Mouse (Mus musculus) embryo, embryonic 10 days (tissue): ENCODE data around the gene Cirbp.
A peak's percentile ranks its signal among the peaks of the same experiment; 100 is the strongest.
"Not testable (repeated sequence)": the region's sequence is repeated elsewhere in the genome, so short reads cannot be mapped to it uniquely, and the experiment has no call there.

ENCODE experiments used
- DNase-seq: peaks from one replicate; pipeline ENCODE4 v3.0.0-alpha.2; 2015; ENCODE audit warnings: low spot score

The Cirbp gene

DNA sequence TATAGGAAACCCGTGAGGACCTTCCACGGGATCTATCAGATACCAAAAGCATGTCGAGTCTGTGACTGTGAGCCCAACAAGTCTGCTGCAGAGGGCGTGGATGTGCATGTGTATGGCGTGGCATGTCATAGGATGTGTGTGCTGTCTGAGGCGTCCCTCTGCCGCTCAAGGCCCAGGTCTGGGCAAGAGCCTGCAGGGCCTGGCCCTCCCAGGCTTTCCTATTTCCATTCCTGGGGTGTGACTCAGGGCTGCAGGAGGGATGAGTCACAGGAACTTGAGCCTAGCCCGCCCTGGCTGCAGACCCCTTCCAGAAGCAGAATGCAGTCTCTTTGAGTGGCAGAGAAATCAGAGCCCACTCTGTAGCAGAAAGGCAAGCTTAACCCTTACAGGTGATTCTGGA, 2.1 kb upstream of the Cirbp start:
- no peak for DNase-seq

- no peak for DNase-seq
Observed at GRCm38 (mm10) chr10:80164161-80164997, 1.4 kb upstream of the Cirbp start.

GRCm38 (mm10) chr10:80164998-80165344, 814 bp upstream of the Cirbp start:
- peak; percentile 100 for DNase-seq

DNA sequence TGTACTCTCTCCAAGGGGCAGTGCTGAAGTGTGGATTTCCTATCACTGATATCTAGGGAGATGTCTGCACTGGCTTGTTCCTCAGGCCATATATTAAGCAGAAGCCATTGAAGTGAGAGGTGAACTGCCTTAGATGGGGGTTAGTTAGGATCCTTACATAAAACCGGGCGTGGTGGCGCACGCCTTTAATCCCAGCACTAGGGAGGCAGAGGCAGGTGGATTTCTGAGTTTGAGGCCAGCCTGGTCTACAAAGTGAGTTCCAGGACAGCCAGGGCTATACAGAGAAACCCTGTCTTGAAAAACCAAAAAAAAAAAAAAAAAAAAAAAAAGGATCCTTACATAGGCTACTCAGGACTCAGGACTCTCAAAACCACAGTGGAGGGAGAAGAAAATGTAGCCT, 351 bp downstream of the Cirbp start:
- DNase-seq = not testable (repeated sequence)

- peak; percentile 99 for DNase-seq
Observed at GRCm38 (mm10) chr10:80167460-80168037, 1.8 kb downstream of the Cirbp start.

GRCm38 (mm10) chr10:80168038-80168661, 2.4 kb downstream of the Cirbp start:
- DNase-seq = peak; percentile 96

DNA sequence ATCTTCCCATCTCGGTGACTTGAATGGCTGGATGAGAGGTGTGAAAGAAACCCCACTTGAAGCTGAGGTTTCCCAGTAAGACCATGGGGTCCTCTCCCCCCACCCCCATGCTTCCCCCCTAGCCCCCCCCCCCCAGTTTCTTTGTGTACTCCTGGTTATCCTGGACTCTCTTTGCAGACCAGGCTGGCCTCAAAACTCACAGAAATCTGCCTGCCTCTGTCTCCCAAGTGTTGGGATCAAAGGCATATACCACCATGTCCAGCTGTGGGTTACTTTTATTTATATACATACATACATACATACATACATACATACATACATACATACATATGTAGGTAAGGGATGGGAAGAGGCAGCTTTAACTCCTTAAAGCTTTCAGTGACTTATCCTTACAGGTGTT, 3.3 kb downstream of the Cirbp start:
- no peak for DNase-seq

DNA sequence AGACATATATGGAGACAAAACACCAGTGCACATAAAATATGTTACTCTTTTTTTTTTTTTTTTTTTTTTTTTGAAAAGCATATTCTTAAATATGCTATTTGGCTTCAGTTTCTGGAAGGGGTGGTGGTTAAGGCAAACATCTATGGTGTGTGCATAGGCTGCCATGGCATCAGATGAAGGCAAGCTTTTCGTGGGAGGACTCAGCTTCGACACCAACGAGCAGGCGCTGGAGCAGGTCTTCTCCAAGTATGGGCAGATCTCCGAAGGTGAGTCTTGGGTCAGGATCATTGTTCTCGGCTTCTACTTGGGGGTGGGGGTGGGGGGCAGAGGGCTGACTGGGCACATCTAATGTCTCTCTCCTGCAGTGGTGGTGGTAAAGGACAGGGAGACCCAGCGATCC, 3.9 kb downstream of the Cirbp start:
- no peak for DNase-seq

GRCm38 (mm10) chr10:80170052-80170451, 4.3 kb downstream of the Cirbp start:
- DNase-seq = no peak

GRCm38 (mm10) chr10:80170601-80171021, 4.8 kb downstream of the Cirbp start:
- no peak for DNase-seq

DNA sequence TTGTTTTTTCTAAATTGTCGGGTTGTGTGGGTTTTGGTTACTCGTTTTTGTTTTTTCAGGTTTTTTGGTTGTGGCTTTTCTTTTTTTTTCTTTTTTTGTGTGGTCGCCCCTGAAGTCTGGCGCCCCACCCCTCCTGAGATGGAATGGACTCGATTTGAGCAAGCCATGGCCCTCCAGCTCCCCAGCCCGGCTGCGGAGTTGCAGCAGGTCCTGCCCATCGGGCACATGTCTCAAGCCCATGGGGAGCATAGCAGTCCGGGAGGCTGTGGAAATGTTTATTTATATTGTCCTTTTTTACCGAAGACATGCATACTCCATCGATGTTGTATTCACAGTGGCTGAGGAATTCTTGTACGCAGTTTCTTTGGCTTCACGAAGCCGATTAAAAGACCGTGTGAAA, 5.5 kb downstream of the Cirbp start:
- DNase-seq = no peak

GRCm38 (mm10) chr10:80171760-80172526, 6.2 kb downstream of the Cirbp start:
- no peak for DNase-seq

DNA sequence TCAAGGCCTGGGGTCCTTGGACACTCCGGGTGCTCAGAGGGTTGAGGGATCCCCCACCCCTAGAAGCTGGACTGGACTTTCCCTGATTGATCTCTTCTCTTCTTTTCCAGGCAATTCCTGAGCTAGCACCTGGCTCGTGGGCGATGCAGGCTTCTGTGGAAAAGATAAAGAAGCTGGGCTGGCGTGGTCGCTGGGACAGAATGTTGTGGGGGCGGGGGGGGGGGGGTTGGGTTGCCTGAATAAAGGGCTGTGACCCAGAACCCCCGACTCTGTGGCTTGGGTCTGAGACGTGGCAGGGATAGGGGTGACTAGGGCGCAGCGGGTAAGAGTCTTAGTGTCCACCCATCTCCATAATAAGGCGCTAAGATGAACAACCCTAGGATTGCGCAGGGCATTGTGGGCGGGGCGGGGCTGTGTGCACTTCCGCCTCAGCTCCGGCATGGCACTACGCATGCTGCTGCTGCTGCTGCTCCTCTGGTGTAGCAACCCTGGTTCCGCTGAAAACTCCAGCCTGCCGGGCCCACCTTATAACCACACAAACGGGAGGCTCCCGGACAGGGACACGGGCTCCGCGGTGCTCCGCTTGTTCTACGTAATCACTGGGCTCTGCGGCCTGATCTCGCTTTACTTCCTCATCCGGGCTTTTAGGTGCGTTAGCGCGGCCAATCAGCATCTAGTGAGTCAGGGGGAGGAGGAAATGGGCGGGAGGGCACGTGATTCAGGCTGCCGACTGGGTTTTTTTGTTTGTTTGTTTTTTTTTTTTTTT, 6.9 kb downstream of the Cirbp start, which contains the start of gene 1600002K03Rik:
Gene 1600002K03Rik (plus strand): TSS at position 418 of the 766 bp plus-strand sequence.
- peak; percentile 92 for DNase-seq

DNA sequence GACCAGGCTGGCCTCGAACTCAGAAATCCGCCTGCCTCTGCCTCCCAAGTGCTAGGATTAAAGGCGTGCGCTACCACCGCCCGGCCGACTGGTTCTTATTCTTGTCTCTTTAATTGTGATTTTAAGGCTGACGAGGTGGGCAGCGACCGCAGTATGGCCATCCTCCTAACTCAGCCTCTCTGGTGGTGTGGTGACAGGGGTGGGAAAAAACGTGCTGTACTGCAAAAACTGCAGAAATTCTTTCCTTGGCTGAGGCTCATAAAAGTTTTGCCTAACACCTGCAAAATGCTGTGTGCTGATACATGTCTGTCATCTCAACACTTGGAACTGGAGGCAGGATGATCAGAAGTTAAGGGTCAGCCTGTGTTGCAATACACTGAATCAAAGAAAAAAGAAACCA, 7.6 kb downstream of the Cirbp start:
- DNase-seq = no peak

DNA sequence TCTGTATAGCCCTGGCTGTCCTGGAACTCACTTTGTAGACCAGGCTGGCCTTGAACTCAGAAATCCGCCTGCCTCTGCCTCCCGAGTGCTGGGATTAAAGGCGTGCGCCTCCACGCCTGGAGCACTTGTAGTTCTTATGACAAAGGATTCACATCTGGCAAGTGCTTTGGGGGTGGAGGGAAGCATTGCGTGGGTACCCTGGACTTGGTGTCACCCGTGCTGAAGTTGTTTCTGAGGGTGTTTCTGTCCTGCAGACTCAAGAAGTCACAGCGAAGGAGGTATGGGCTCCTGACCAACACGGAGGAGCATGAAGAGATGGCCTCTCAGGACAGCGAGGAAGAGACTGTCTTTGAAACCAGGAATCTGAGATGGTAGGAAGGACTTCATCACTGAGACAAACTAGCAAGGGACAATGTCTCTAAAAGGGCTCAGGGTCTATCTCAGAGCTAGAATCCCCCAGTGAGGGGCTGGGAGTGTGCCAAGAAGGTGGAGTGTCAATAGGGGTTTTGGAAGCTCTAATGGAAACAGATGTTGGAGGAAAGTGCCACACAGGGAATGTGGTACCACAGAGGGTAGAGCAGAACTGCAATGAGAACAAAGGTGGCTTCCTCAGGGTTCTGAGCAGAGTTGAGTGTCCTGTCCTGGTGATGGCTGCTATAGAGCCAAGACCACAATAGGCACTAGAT, 8.3 kb downstream of the Cirbp start:
- no peak for DNase-seq

DNA sequence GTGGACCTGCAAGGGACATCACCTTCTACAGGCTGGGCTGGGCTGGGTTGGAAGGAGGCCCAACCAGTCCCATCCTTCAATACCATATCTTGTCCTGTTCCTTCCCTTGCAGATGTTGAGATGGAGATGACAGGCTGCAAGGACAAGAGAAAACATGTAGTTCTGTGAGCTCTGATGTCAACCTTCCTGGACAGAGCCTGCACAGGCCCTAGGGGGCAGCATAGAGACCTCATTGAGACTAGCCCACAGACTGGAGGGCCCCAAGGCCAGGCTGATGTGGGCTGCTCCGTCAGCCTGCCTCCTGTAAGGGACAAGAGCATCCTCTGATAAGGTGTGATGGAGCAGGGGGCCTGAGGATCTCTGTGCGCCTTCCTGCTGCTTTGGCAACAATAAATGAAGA, 8.9 kb downstream of the Cirbp start:
- DNase-seq = peak; percentile 73

- DNase-seq = peak; percentile 76
Observed at GRCm38 (mm10) chr10:80175536-80176269, 9.9 kb downstream of the Cirbp start.

DNA sequence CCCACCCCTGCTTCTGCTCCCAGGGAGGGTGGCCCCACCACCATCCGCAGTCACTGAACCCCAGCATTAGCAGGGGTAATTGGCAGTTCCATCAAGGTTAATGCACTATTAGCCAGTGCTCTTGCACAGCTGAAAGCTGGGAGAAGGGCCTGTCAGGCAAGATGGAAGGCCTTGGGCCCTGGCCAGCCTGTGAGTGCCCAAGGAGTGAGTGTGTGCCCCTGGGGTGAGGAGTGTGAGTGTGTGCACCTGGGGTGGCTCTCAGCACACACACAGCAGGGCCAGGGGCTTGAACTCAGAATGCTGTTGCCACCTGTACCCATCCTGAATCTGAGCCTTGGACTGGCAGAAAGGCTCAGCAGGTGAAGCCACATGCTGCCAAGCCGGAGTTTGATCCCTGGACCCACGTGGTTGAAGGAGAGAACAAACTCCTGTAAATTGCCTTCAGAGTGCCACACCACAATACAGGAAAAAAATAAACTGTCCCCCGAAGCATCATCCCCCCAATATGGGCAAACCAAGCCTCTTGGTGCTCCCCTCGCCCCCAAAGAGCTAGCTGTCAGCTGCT, 10.6 kb downstream of the Cirbp start:
- no peak for DNase-seq

DNA sequence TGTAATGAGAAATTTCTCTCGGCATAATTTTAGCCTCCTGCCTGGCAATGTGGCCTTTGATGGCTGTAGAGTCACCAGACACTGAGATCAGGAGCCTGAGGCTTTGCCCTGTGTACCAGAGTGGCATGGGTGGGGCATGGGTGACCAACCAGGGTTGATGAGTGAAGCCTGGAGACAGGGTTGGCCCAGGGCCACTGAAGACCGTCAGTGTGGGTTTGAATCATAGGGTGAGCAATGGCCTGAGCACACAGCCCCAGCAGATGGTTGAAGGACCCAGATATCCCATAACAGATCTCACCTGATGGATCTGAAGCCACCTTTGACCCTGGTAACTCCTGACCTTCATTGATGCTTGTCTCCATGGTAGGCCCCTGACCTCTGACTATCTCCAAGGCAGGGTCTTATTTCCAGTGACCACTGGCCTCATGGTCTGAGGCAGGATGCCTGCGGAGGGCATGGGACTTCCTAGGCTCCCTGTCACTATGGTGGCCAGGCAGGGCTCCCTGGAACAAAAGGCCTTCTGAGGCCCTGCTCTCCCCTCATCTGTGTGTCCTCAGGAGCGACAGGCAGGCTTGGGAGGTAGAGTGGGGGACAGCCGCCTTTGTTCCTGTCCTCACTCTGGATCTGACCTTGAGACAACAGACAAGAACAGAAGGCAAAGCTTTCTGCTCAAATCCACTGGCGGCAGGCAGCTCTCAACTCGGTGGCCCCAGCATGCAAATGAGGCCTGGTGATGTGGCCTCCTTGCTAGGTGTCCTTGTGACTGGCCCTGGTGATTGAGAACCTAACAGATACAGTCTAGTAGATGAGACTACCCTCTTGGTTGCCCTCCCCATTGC, 11.9 kb downstream of the Cirbp start:
- no peak for DNase-seq
